Mouse (Mus musculus) stomach, embryonic 16.5 days (tissue): ENCODE measurements around the gene Mmp9. TPM values are rescaled to one million over a fixed set of nuclear protein-coding genes. Genes with fewer than 3 reads are reported as not detected.

Source experiments
- ATAC-seq: fragments of 200-750 bp; cut with Nextera tagmentation; 2 replicates; pipeline ENCODE4 v1.8.0; 2017; ENCODE audit warnings: moderate number of reproducible peaks, moderate TSS enrichment; ENCODE audit not compliant: insufficient read depth, low FRiP score
- H3K27ac ChIP-seq: fragments of 300-500 bp; sonication (generic); 2 replicates; pipeline ENCODE4 v1.5.1; 2014; ENCODE audit warnings: low read length
- H3K27me3 ChIP-seq: fragments of 300-500 bp; sonication (generic); 2 replicates; pipeline ENCODE4 v1.6.1; 2014; ENCODE audit warnings: low read length, control low read depth, mixed read lengths; ENCODE audit not compliant: control insufficient read depth, insufficient read depth
- H3K36me3 ChIP-seq: fragments of 300-500 bp; sonication (generic); 2 replicates; pipeline ENCODE4 v1.6.1; 2014; ENCODE audit warnings: low read length; ENCODE audit not compliant: control insufficient read depth, insufficient read depth
- H3K4me1 ChIP-seq: fragments of 300-500 bp; sonication (generic); 2 replicates; pipeline ENCODE4 v1.6.1; 2014; ENCODE audit warnings: low read length, control low read depth, mixed read lengths; ENCODE audit not compliant: control insufficient read depth, insufficient read depth
- H3K4me2 ChIP-seq: fragments of 300-500 bp; sonication (generic); 2 replicates; pipeline ENCODE4 v1.6.1; 2014; ENCODE audit warnings: low read depth, low read length, mixed read lengths
- H3K4me3 ChIP-seq: fragments of 300-500 bp; sonication (generic); replicated peaks from 2 replicates; pipeline ENCODE4 v1.5.1; 2014; ENCODE audit warnings: mild to moderate bottlenecking, low read length
- H3K9ac ChIP-seq: fragments of 300-500 bp; sonication (generic); 2 replicates; pipeline ENCODE4 v1.6.1; 2014; ENCODE audit warnings: low read length
- H3K9me3 ChIP-seq: fragments of 300-500 bp; sonication (generic); replicated peaks from 2 replicates; pipeline ENCODE4 v1.6.1; 2016; ENCODE audit warnings: low read length, control low read depth; ENCODE audit not compliant: control insufficient read depth
- WGBS: fragments of 180-500 bp; shearing (Covaris S2); extraction: QIAGEN DNeasy Blood & Tissue Kit; methylation state at CpG from one replicate; pipeline ENCODE4 v1.1.7; 2014; 5-methylcytosine and 5-hydroxymethylcytosine counted together
- polyA plus RNA-seq: library from polyadenylated mRNA; unstranded; fragments of >200 nt; fragmentation: Nextera tagmentation; extraction: Ambion mirVana; gene quantifications from 2 replicates; pipeline ENCODE4 v1.2.1, GENCODE M21; 2015

Mmp9 gene
- polyA plus RNA-seq = 5.4 and 5.5 TPM in 2 replicates

- H3K4me1 ChIP-seq = peaks cover 14% of the 10 kb centered on the region
- no peak within 1 kb of the TSS for H3K27ac ChIP-seq
- no peak within 1 kb of the TSS for H3K4me2 ChIP-seq
- no peak within 1 kb of the TSS for H3K4me3 ChIP-seq
- 21% methylated on average over 10 of the region's 10 CpGs for WGBS
- no peaks in the 10 kb centered on the region for H3K36me3 ChIP-seq
- peaks cover 26% of the 10 kb centered on the region for H3K27me3 ChIP-seq
- no peaks in the 10 kb centered on the region for H3K9me3 ChIP-seq
- no peak within 1 kb of the TSS for H3K9ac ChIP-seq
- no peak for ATAC-seq
Observed at GRCm38 (mm10) chr2:164940140-164940830, at the start of gene Mmp9. Gene Mmp9, plus strand, starts transcription at chr2:164940780.

- Histone ChIP-seq H3K4me3 (no peak overlapping the region), H3K4me1 (no peaks in the 10 kb centered on the region), H3K9ac (no peak overlapping the region), H3K27me3 (no peaks in the 10 kb centered on the region), H3K27ac (no peak overlapping the region), H3K9me3 (no peaks in the 10 kb centered on the region), H3K4me2 (no peak overlapping the region), H3K36me3 (peaks cover 66% of the 10 kb centered on the region)
- no peak for ATAC-seq
- 72% methylated on average over 13 of the region's 13 CpGs for WGBS
Observed at GRCm38 (mm10) chr2:164891056-164891834, 49.3 kb upstream of the Mmp9 start.

GRCm38 (mm10) chr2:164891908-164892695, 48.5 kb upstream of the Mmp9 start:
- Histone ChIP-seq H3K9ac (no peak overlapping the region), H3K27ac (no peak overlapping the region), H3K4me1 (no peaks in the 10 kb centered on the region), H3K36me3 (peaks cover 63% of the 10 kb centered on the region), H3K9me3 (no peaks in the 10 kb centered on the region), H3K4me3 (no peak overlapping the region), H3K27me3 (no peaks in the 10 kb centered on the region), H3K4me2 (no peak overlapping the region)
- ATAC-seq = no peak
- WGBS = 87% methylated on average over 15 of the region's 15 CpGs

GRCm38 (mm10) chr2:164892696-164893216, 47.8 kb upstream of the Mmp9 start:
- Histone ChIP-seq H3K9ac (no peak overlapping the region), H3K27ac (no peak overlapping the region), H3K9me3 (no peaks in the 10 kb centered on the region), H3K4me2 (no peak overlapping the region), H3K4me1 (no peaks in the 10 kb centered on the region), H3K4me3 (no peak overlapping the region), H3K36me3 (peaks cover 59% of the 10 kb centered on the region), H3K27me3 (no peaks in the 10 kb centered on the region)
- no peak for ATAC-seq
- 93% methylated on average over 6 of the region's 6 CpGs for WGBS

GRCm38 (mm10) chr2:164894048-164894447, 46.5 kb upstream of the Mmp9 start:
- Histone ChIP-seq H3K36me3 (peaks cover 59% of the 10 kb centered on the region), H3K27me3 (no peaks in the 10 kb centered on the region), H3K4me2 (no peak overlapping the region), H3K27ac (no peak overlapping the region), H3K4me1 (no peaks in the 10 kb centered on the region), H3K9me3 (no peaks in the 10 kb centered on the region), H3K4me3 (no peak overlapping the region), H3K9ac (no peak overlapping the region)
- WGBS = 67% methylated on average over 5 of the region's 5 CpGs
- no peak for ATAC-seq

- ATAC-seq = no peak
- WGBS = 68% methylated on average over 1 of the region's 1 CpGs
- H3K27me3 ChIP-seq = no peaks in the 10 kb centered on the region
Observed at GRCm38 (mm10) chr2:164894644-164895043, 45.9 kb upstream of the Mmp9 start.

GRCm38 (mm10) chr2:164895885-164896284, 44.7 kb upstream of the Mmp9 start:
- no peak overlapping the region for H3K27ac ChIP-seq
- no peaks in the 10 kb centered on the region for H3K27me3 ChIP-seq
- WGBS = 88% methylated on average over 6 of the region's 6 CpGs
- H3K9ac ChIP-seq = no peak overlapping the region
- H3K4me1 ChIP-seq = no peaks in the 10 kb centered on the region
- H3K9me3 ChIP-seq = no peaks in the 10 kb centered on the region
- no peak overlapping the region for H3K4me2 ChIP-seq
- ATAC-seq = no peak
- H3K36me3 ChIP-seq = peaks cover 51% of the 10 kb centered on the region
- H3K4me3 ChIP-seq = no peak overlapping the region

More at GRCm38 (mm10) chr2:164894644-164895043, 45.9 kb upstream of the Mmp9 start:
- H3K4me2 ChIP-seq = no peak overlapping the region
- H3K36me3 ChIP-seq = peaks cover 59% of the 10 kb centered on the region
- no peaks in the 10 kb centered on the region for H3K9me3 ChIP-seq
- no peak overlapping the region for H3K4me3 ChIP-seq
- H3K27ac ChIP-seq = no peak overlapping the region
- H3K4me1 ChIP-seq = no peaks in the 10 kb centered on the region
- H3K9ac ChIP-seq = no peak overlapping the region

- Histone ChIP-seq H3K27ac (no peak overlapping the region), H3K4me1 (no peaks in the 10 kb centered on the region), H3K9me3 (no peaks in the 10 kb centered on the region), H3K27me3 (no peaks in the 10 kb centered on the region), H3K4me2 (no peak overlapping the region), H3K4me3 (no peak overlapping the region), H3K36me3 (peaks cover 55% of the 10 kb centered on the region), H3K9ac (no peak overlapping the region)
- no peak for ATAC-seq
- WGBS = 92% methylated on average over 7 of the region's 7 CpGs
Observed at GRCm38 (mm10) chr2:164898008-164898407, 42.6 kb upstream of the Mmp9 start.
